Mouse (Mus musculus) liver, embryonic 14.5 days (tissue): ENCODE measurements around the gene Dpp6.

Experiments
- CTCF ChIP-seq: IDR thresholded peaks from 2 replicates; pipeline ENCODE4 v1.5.1; 2016; ENCODE audit warnings: antibody characterized with exemption, low read depth, control low read depth
- EP300 ChIP-seq: IDR thresholded peaks from 2 replicates; pipeline ENCODE4 v1.6.1; 2016; ENCODE audit warnings: antibody characterized with exemption, low read depth

GRCm38 (mm10) chr5:27433584-27433983 is 616.6 kb downstream of the Dpp6 start:
- TF ChIP-seq CTCF (no peak), EP300 (no peak)
